ENCODE assay signal across 14 mouse cellular contexts in genomic region chr7:109326813-109327212, GRCm38 (mm10).
A peak's percentile ranks its signal among the peaks of the same experiment; 100 is the strongest.
DNase-seq lines count a peak whose midpoint lies in the region; ATAC-seq and TF ChIP-seq lines count a peak whose summit lies in the region.
"Had no signal": no experiment of that assay in that cellular context is flagged by ENCODE, and none has a peak within 500 bp of the region (broad histone marks: within the 10 kb centered on the region; RNA-seq: fewer than 3 reads in every experiment).

No protein-coding gene starts in this region.

- H3K27me3 ChIP-seq in hindbrain, embryonic 16.5 days (replicated peaks; ENCODE audit: control insufficient read depth, insufficient read depth, low read length) = no peaks in the 10 kb centered on the region
- no peaks in the 10 kb centered on the region for H3K27me3 ChIP-seq in hindbrain, embryonic 13.5 days
- H3K27me3 ChIP-seq in intestine, embryonic 16.5 days (replicated peaks; ENCODE audit: control insufficient read depth, insufficient read depth, low read length) = no peaks in the 10 kb centered on the region

- TF ChIP-seq POLR2A in brain, embryonic 14.5 days (IDR thresholded peaks at IDR 0.05; ENCODE audit: borderline replicate concordance, extremely low read depth, insufficient read depth, insufficient read length, poor library complexity, severe bottlenecking) = no peak

- TF ChIP-seq CTCF in brain, embryonic 14.5 days (IDR thresholded peaks at IDR 0.05; ENCODE audit: borderline replicate concordance, extremely low read depth, insufficient read depth, insufficient read length) = no peak

- peak; percentile 54; the same call in 1 of the 2 replicates for ATAC-seq in hindbrain, embryonic 16.5 days
- no peak for ATAC-seq in hindbrain, embryonic 13.5 days (ENCODE audit: low FRiP score)
- ATAC-seq in intestine, embryonic 16.5 days = no peak
- ATAC-seq: inflammation-experienced regulatory T-cells, adult 6 months had no signal

- H3K4me3 ChIP-seq in hindbrain, embryonic 16.5 days (ENCODE audit: low read length) = no peak overlapping the region
- no peak overlapping the region for H3K4me3 ChIP-seq in hindbrain, embryonic 13.5 days
- no peak overlapping the region for H3K4me3 ChIP-seq in intestine, embryonic 16.5 days (ENCODE audit: low read length)
- H3K4me3 ChIP-seq: megakaryocyte, embryonic 14.5 days had no signal

- H3K9me3 ChIP-seq in hindbrain, embryonic 16.5 days (ENCODE audit: control insufficient read depth, low read length) = no peaks in the 10 kb centered on the region
- H3K9me3 ChIP-seq in hindbrain, embryonic 13.5 days = no peaks in the 10 kb centered on the region
- no peaks in the 10 kb centered on the region for H3K9me3 ChIP-seq in intestine, embryonic 16.5 days (ENCODE audit: control insufficient read depth, low read length)
- H3K9me3 ChIP-seq: megakaryocyte, embryonic 14.5 days had no signal

- no peak overlapping the region for H3K9ac ChIP-seq in hindbrain, embryonic 16.5 days (ENCODE audit: low read depth, low read length)
- H3K9ac ChIP-seq in hindbrain, embryonic 13.5 days = no peak overlapping the region
- no peak overlapping the region for H3K9ac ChIP-seq in intestine, embryonic 16.5 days (ENCODE audit: low read depth, low read length)

- no peak overlapping the region for H3K4me2 ChIP-seq in hindbrain, embryonic 16.5 days (ENCODE audit: low read length)
- H3K4me2 ChIP-seq in hindbrain, embryonic 13.5 days = no peak overlapping the region
- no peak overlapping the region for H3K4me2 ChIP-seq in intestine, embryonic 16.5 days (ENCODE audit: low read depth, low read length)
- H3K4me2 ChIP-seq: liver, embryonic 11.5 days had no signal

- H3K27ac ChIP-seq in hindbrain, embryonic 16.5 days (ENCODE audit: low read depth, low read length) = no peak overlapping the region
- no peak overlapping the region for H3K27ac ChIP-seq in hindbrain, embryonic 13.5 days
- no peak overlapping the region for H3K27ac ChIP-seq in intestine, embryonic 16.5 days (ENCODE audit: low read length)
- H3K27ac ChIP-seq: kidney, postnatal 0 days had no signal

- 47% methylated on average over 4 of the region's 4 CpGs for WGBS in hindbrain, embryonic 16.5 days
- WGBS in hindbrain, embryonic 13.5 days = 64% methylated on average over 4 of the region's 4 CpGs
- 60% methylated on average over 4 of the region's 4 CpGs for WGBS in intestine, embryonic 16.5 days

- no peaks in the 10 kb centered on the region for H3K36me3 ChIP-seq in hindbrain, embryonic 16.5 days (ENCODE audit: control insufficient read depth, insufficient read depth, low read length)
- H3K36me3 ChIP-seq in hindbrain, embryonic 13.5 days = no peaks in the 10 kb centered on the region
- H3K36me3 ChIP-seq in intestine, embryonic 16.5 days (ENCODE audit: control insufficient read depth, insufficient read depth, low read length) = no peaks in the 10 kb centered on the region

- DNase-seq in brain, embryonic 14.5 days (ENCODE audit: low read depth) = peak; percentile 90
- DNase-seq in cerebellum, adult 9-11 months = peak; percentile 83
- DNase-seq in layer of hippocampus, adult 18-20 months (ENCODE audit: low spot score in 2 of 2) = peak; percentile 7 to 37
- no peak for DNase-seq in adipocyte (ENCODE audit: low spot score)
- DNase-seq in frontal cortex, postnatal 25 days (ENCODE audit: low spot score in 2 of 2) = no peak
- DNase-seq: B cell, adult 2 months; thymus, adult 2 months had no signal

- no peaks in the 10 kb centered on the region for H3K4me1 ChIP-seq in hindbrain, embryonic 16.5 days (ENCODE audit: control insufficient read depth, insufficient read depth, low read depth, low read length)
- 0 out of 2 replicates have a peak, but pooled peaks cover 11% of the 10 kb centered on the region for H3K4me1 ChIP-seq in hindbrain, embryonic 13.5 days (replicated peaks)
- no peaks in the 10 kb centered on the region for H3K4me1 ChIP-seq in intestine, embryonic 16.5 days (ENCODE audit: control insufficient read depth, insufficient read depth, low read length)
- H3K4me1 ChIP-seq: megakaryocyte, embryonic 14.5 days had no signal

Comparison
In these comparisons a context has a peak if more than half of its experiments do, and no peak if none do; other contexts are left out.
1. DNase-seq: peak in brain, embryonic 14.5 days (single experiment), cerebellum, adult 9-11 months (single experiment) and layer of hippocampus, adult 18-20 months (2 of 2); none in adipocyte (single experiment) and frontal cortex, postnatal 25 days (0 of 2).